Mouse (Mus musculus): ENCODE measurements around the gene Ptafr. TPM values are rescaled to one million over a fixed set of nuclear protein-coding genes. Genes with fewer than 3 reads are reported as not detected.

Gene Ptafr
- polyA plus RNA-seq, 1 experiment from 2014 or later, result 0.34 TPM

- no peak overlapping the region for H3K4me3 ChIP-seq (ENCODE audit: low read depth, low read length)
Observed at GRCm38 (mm10) chr4:132567361-132567779, 3.5 kb downstream of the Ptafr start.

DNA sequence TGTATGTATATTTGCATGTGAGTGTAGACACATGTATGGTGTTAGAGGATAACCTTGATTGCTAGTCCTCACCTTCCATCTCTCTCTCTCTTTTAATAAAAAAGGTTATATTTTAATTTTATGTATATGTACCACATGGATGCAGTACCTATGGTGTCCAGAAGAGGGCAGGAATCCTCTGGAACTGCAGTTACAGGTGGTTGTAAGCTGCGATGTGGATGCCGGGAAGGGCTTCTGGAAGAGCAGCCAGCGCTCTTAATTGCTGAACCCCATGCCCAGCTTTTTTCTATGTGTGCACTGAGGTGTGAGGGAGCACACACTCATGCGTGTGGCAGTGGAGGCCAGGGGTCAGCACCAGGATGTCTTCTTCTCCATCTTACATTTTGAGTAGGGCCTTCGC is 5.2 kb downstream of the Ptafr start:
- 83% methylated on average over 5 of the region's 5 CpGs for WGBS
- Histone ChIP-seq H3K9ac (replicated peaks; ENCODE audit: low read length) (no peak overlapping the region), H3K27me3 (ENCODE audit: control insufficient read depth, insufficient read depth, low read length) (no peaks in the 10 kb centered on the region), H3K36me3 (replicated peaks; ENCODE audit: control insufficient read depth, insufficient read depth, low read depth, low read length) (no peaks in the 10 kb centered on the region), H3K4me3 (ENCODE audit: low read depth, low read length) (no peak overlapping the region), H3K9me3 (replicated peaks; ENCODE audit: control insufficient read depth, low read length) (no peaks in the 10 kb centered on the region), H3K4me1 (ENCODE audit: control insufficient read depth, insufficient read depth, low read length) (no peaks in the 10 kb centered on the region), H3K27ac (replicated peaks; ENCODE audit: low read depth, low read length) (no peak overlapping the region), H3K4me2 (ENCODE audit: low read depth, low read length) (no peak overlapping the region)
- DNase-seq (ENCODE audit: low spot score) (no peak), ATAC-seq (replicated peaks; ENCODE audit: insufficient number of reproducible peaks, low FRiP score, low TSS enrichment, low read depth) (no peak)

More at GRCm38 (mm10) chr4:132567361-132567779, 3.5 kb downstream of the Ptafr start:
- ATAC-seq (replicated peaks; ENCODE audit: insufficient number of reproducible peaks, low FRiP score, low TSS enrichment, low read depth), result no peak
- H3K27me3 ChIP-seq (ENCODE audit: control insufficient read depth, insufficient read depth, low read length), result no peaks in the 10 kb centered on the region
- H3K4me1 ChIP-seq (ENCODE audit: control insufficient read depth, insufficient read depth, low read length), result no peaks in the 10 kb centered on the region
- no peak overlapping the region for H3K9ac ChIP-seq (replicated peaks; ENCODE audit: low read length)
- DNase-seq (ENCODE audit: low spot score), result no peak
- WGBS, result 75% methylated on average over 9 of the region's 9 CpGs
- H3K27ac ChIP-seq (replicated peaks; ENCODE audit: low read depth, low read length), result no peak overlapping the region
- no peak overlapping the region for H3K4me2 ChIP-seq (ENCODE audit: low read depth, low read length)
- H3K36me3 ChIP-seq (replicated peaks; ENCODE audit: control insufficient read depth, insufficient read depth, low read depth, low read length), result no peaks in the 10 kb centered on the region
- no peaks in the 10 kb centered on the region for H3K9me3 ChIP-seq (replicated peaks; ENCODE audit: control insufficient read depth, low read length)

DNA sequence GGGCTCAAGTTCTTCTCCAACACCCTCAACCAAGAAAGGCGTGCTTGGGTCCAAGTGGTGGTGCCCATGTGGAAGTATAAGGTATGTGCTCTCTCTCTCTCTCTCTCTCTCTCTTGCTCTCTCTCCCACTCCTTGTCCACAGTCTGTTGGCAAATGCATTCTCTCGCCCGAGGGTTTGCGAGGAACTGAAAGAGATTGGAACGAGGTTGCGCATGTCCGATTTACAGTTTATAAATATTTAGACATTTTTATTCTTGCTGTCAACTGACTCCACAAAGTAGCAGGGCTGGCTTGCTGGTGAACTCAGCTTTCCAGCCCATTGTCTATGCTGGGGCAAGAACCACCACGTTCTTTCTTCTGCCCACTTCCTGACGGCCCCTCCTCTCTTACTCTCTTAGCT is 7.3 kb downstream of the Ptafr start:
- no peak for ATAC-seq (replicated peaks; ENCODE audit: insufficient number of reproducible peaks, low FRiP score, low TSS enrichment, low read depth)
- H3K4me1 ChIP-seq (ENCODE audit: control insufficient read depth, insufficient read depth, low read length), result no peaks in the 10 kb centered on the region
- H3K9ac ChIP-seq (replicated peaks; ENCODE audit: low read length), result no peak overlapping the region
- H3K27ac ChIP-seq (replicated peaks; ENCODE audit: low read depth, low read length), result no peak overlapping the region
- DNase-seq (ENCODE audit: low spot score), result no peak
- H3K4me3 ChIP-seq (ENCODE audit: low read depth, low read length), result no peak overlapping the region
- no peaks in the 10 kb centered on the region for H3K9me3 ChIP-seq (replicated peaks; ENCODE audit: control insufficient read depth, low read length)
- WGBS, result 83% methylated on average over 9 of the region's 9 CpGs
- H3K27me3 ChIP-seq (ENCODE audit: control insufficient read depth, insufficient read depth, low read length), result no peaks in the 10 kb centered on the region
- H3K36me3 ChIP-seq (replicated peaks; ENCODE audit: control insufficient read depth, insufficient read depth, low read depth, low read length), result no peaks in the 10 kb centered on the region
- no peak overlapping the region for H3K4me2 ChIP-seq (ENCODE audit: low read depth, low read length)

DNA sequence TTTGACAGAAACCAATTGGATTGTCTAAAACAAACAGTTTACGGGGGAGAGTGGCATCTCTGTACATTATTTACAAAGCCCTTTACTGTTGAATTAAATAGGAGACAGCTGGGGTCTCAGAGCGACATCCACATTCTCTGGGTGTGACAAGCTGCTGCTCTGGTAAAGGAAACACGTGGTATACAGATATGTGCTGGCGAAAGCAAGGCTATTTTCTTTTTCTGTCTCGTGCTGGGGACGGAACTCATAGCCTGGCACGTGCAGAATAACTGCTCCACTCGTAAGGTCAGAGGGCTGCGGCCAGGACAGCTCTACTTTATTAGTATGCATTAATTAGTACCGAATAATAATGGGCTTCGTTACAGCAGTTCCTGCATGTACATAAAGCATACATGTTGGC is 9.5 kb downstream of the Ptafr start:
- no peaks in the 10 kb centered on the region for H3K27me3 ChIP-seq (ENCODE audit: control insufficient read depth, insufficient read depth, low read length)
- H3K36me3 ChIP-seq (replicated peaks; ENCODE audit: control insufficient read depth, insufficient read depth, low read depth, low read length), result no peaks in the 10 kb centered on the region
- H3K4me1 ChIP-seq (ENCODE audit: control insufficient read depth, insufficient read depth, low read length), result no peaks in the 10 kb centered on the region
- H3K4me2 ChIP-seq (ENCODE audit: low read depth, low read length), result no peak overlapping the region
- no peak overlapping the region for H3K9ac ChIP-seq (replicated peaks; ENCODE audit: low read length)
- 58% methylated on average over 11 of the region's 11 CpGs for WGBS
- no peak for ATAC-seq (replicated peaks; ENCODE audit: insufficient number of reproducible peaks, low FRiP score, low TSS enrichment, low read depth)
- no peak overlapping the region for H3K27ac ChIP-seq (replicated peaks; ENCODE audit: low read depth, low read length)
- no peak overlapping the region for H3K4me3 ChIP-seq (ENCODE audit: low read depth, low read length)
- H3K9me3 ChIP-seq (replicated peaks; ENCODE audit: control insufficient read depth, low read length), result no peaks in the 10 kb centered on the region
- DNase-seq (ENCODE audit: low spot score), result no peak

GRCm38 (mm10) chr4:132574809-132575347 is 11.0 kb downstream of the Ptafr start:
- 82% methylated on average over 1 of the region's 1 CpGs for WGBS
- Histone ChIP-seq H3K4me2 (ENCODE audit: low read depth, low read length) (no peak overlapping the region), H3K4me3 (ENCODE audit: low read depth, low read length) (no peak overlapping the region)

GRCm38 (mm10) chr4:132583781-132584180 is 19.9 kb downstream of the Ptafr start:
- ATAC-seq (replicated peaks; ENCODE audit: insufficient number of reproducible peaks, low FRiP score, low TSS enrichment, low read depth) (no peak), DNase-seq (ENCODE audit: low spot score) (no peak)
- Histone ChIP-seq H3K9me3 (replicated peaks; ENCODE audit: control insufficient read depth, low read length) (no peaks in the 10 kb centered on the region), H3K27me3 (ENCODE audit: control insufficient read depth, insufficient read depth, low read length) (no peaks in the 10 kb centered on the region), H3K4me3 (ENCODE audit: low read depth, low read length) (no peak overlapping the region), H3K4me2 (ENCODE audit: low read depth, low read length) (no peak overlapping the region), H3K36me3 (replicated peaks; ENCODE audit: control insufficient read depth, insufficient read depth, low read depth, low read length) (no peaks in the 10 kb centered on the region), H3K9ac (replicated peaks; ENCODE audit: low read length) (no peak overlapping the region), H3K4me1 (ENCODE audit: control insufficient read depth, insufficient read depth, low read length) (no peaks in the 10 kb centered on the region), H3K27ac (replicated peaks; ENCODE audit: low read depth, low read length) (no peak overlapping the region)
- 75% methylated on average over 3 of the region's 3 CpGs for WGBS

More at GRCm38 (mm10) chr4:132574809-132575347, 11.0 kb downstream of the Ptafr start:
- no peak overlapping the region for H3K9ac ChIP-seq (replicated peaks; ENCODE audit: low read length)
- ATAC-seq (replicated peaks; ENCODE audit: insufficient number of reproducible peaks, low FRiP score, low TSS enrichment, low read depth), result no peak
- no peak overlapping the region for H3K27ac ChIP-seq (replicated peaks; ENCODE audit: low read depth, low read length)
- H3K27me3 ChIP-seq (ENCODE audit: control insufficient read depth, insufficient read depth, low read length), result no peaks in the 10 kb centered on the region
- H3K4me1 ChIP-seq (ENCODE audit: control insufficient read depth, insufficient read depth, low read length), result no peaks in the 10 kb centered on the region
- no peaks in the 10 kb centered on the region for H3K9me3 ChIP-seq (replicated peaks; ENCODE audit: control insufficient read depth, low read length)
- no peak for DNase-seq (ENCODE audit: low spot score)
- no peaks in the 10 kb centered on the region for H3K36me3 ChIP-seq (replicated peaks; ENCODE audit: control insufficient read depth, insufficient read depth, low read depth, low read length)

DNA sequence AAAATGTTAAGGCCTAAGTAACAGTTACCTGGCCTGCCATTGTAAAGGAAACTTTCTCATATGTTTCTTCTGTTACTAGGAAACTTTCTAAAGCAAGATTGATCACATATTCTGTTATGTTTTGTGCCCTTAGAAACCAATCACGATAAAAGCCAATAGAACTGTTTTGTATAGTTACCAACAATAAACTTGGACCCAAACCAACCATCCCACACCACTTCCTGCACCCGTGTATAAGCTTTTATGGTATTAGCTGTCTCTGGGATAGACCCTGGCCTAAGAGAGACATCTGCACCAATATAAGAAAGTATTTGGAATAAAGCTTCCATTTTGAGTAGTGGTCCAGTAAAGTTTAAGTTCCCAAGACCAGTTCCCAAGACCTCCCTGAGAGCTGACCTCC is 21.1 kb downstream of the Ptafr start:
- no peaks in the 10 kb centered on the region for H3K4me1 ChIP-seq (ENCODE audit: control insufficient read depth, insufficient read depth, low read length)
- H3K4me3 ChIP-seq (ENCODE audit: low read depth, low read length), result no peak overlapping the region
- no peaks in the 10 kb centered on the region for H3K36me3 ChIP-seq (replicated peaks; ENCODE audit: control insufficient read depth, insufficient read depth, low read depth, low read length)
- no peak overlapping the region for H3K27ac ChIP-seq (replicated peaks; ENCODE audit: low read depth, low read length)
- no peaks in the 10 kb centered on the region for H3K9me3 ChIP-seq (replicated peaks; ENCODE audit: control insufficient read depth, low read length)
- DNase-seq (ENCODE audit: low spot score) (no peak), ATAC-seq (replicated peaks; ENCODE audit: insufficient number of reproducible peaks, low FRiP score, low TSS enrichment, low read depth) (no peak)
- 79% methylated on average over 2 of the region's 2 CpGs for WGBS
- no peaks in the 10 kb centered on the region for H3K27me3 ChIP-seq (ENCODE audit: control insufficient read depth, insufficient read depth, low read length)
- H3K4me2 ChIP-seq (ENCODE audit: low read depth, low read length), result no peak overlapping the region
- H3K9ac ChIP-seq (replicated peaks; ENCODE audit: low read length), result no peak overlapping the region

DNA sequence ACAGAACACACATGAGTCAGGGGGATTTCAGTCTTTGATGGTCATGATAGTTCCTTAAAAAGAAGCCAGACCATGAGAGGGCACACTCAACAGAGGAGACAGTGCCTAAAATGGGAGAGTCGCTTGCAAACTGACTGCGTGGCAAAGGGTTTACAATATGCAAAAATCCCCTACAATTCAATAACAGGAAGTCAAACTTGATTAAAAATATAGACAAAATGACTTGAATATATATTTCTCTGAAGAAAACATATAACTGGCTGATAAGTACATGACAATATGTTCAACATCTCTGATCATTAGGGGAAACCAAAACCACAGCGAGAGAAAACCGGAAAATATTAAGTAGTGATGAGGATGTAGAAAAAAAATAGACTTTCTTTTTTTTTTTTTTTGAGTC is 22.4 kb downstream of the Ptafr start:
- Histone ChIP-seq H3K4me1 (ENCODE audit: control insufficient read depth, insufficient read depth, low read length) (no peaks in the 10 kb centered on the region), H3K9ac (replicated peaks; ENCODE audit: low read length) (no peak overlapping the region), H3K27me3 (ENCODE audit: control insufficient read depth, insufficient read depth, low read length) (no peaks in the 10 kb centered on the region), H3K36me3 (replicated peaks; ENCODE audit: control insufficient read depth, insufficient read depth, low read depth, low read length) (no peaks in the 10 kb centered on the region), H3K4me3 (ENCODE audit: low read depth, low read length) (no peak overlapping the region), H3K27ac (replicated peaks; ENCODE audit: low read depth, low read length) (no peak overlapping the region), H3K4me2 (ENCODE audit: low read depth, low read length) (no peak overlapping the region), H3K9me3 (replicated peaks; ENCODE audit: control insufficient read depth, low read length) (no peaks in the 10 kb centered on the region)
- WGBS, result 92% methylated on average over 4 of the region's 4 CpGs
- DNase-seq (ENCODE audit: low spot score), result no peak
- no peak for ATAC-seq (replicated peaks; ENCODE audit: insufficient number of reproducible peaks, low FRiP score, low TSS enrichment, low read depth)
